Mouse (Mus musculus) regulatory T cell (primary cell): ENCODE data around the gene Erh.

ENCODE experiments used
- in situ Hi-C: fragments of 300-600 bp; cut with MboI, MseI; formaldehyde crosslinking; loops from one replicate; pipeline ENCODE4 v1.15.1; 2025; ENCODE audit warnings: high pct_unique_total_duplicates

The Erh gene

DNA sequence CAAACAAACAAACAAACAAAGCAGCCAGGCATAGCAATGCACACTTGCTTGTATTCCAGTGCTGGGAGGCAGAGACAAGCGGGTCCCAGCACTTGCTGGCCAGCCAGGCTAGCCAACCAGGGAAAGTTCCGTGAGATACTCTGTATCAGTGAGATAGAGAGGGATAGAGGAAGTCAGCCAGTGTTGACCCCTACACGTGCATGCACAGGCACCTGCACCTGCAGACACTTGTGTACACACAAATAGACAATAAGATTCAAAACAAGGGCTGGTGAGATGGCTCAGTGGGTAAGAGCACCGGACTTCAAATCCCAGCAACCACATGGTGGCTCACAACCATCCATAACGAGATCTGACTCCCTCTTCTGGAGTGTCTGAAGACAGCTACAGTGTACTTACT, 23.6 kb downstream of the Erh start:
- in situ Hi-C loops = no loop called here

DNA sequence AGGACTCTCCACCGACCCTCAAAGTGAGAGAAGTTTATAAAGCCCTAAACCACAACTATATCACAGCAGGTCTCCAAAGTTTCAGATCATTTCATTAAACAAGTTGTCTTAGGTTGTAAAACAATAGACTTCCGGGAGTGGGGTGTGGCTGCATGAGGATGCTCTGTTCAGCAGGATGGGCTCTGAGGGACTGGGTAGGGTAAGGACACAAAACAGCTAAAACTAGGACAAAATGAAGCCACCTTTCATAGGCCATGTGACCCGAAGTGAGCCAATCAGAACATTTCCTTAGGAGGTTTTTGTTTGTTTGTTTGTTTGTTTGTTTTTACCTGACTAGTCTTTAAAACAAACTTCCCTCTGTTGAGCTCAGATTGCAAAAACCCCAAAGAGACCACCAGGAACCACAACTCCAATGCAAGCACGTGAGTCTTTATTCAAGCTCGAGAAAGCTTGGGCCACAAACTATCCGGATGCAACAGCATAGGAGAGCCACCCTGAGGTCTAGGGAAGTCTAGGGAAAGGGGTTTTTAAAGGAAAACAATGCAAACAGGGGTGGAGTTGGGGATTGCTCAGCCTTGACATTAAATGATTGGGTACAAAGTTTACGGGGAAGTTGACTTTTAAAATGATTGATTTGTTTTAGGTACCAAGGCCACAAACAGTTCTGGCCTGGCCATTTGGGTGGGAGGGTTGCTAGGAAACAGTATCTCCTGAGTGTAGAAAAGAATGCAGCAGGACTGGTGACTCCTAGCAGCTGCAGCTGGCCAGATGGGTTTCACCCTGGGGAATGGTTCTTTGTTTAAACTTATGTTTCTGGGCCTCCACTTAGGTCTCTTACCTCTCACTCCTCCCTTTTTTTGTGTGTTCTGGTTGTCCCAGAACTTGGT, 28.5 kb downstream of the Erh start:
- in situ Hi-C loops = no loop called here

- in situ Hi-C loops = no loop called here
Observed at GRCm38 (mm10) chr12:80612113-80612791, 31.9 kb downstream of the Erh start.

DNA sequence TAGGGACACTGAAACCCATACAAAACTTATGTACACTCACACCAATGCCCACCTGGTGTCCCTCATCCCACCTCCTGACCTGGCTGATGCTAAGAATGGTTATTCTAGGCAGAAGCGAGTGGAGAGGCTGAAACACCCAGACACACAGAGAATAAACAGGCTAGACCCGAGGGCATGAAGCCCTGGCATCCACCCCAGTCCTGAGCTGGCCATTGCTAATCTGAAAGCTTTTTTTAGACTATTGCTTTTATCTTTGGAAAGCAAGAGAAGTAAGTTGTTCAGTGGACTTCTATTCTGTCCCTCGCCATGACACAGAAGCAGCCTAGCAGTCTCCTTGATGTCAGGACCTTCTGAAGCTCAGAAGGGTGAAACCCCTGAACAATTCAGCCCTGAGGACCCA, 34.2 kb downstream of the Erh start:
- in situ Hi-C loops = no loop called here

- in situ Hi-C loops = no loop called here
Observed at GRCm38 (mm10) chr12:80608576-80608975, 35.6 kb downstream of the Erh start.

DNA sequence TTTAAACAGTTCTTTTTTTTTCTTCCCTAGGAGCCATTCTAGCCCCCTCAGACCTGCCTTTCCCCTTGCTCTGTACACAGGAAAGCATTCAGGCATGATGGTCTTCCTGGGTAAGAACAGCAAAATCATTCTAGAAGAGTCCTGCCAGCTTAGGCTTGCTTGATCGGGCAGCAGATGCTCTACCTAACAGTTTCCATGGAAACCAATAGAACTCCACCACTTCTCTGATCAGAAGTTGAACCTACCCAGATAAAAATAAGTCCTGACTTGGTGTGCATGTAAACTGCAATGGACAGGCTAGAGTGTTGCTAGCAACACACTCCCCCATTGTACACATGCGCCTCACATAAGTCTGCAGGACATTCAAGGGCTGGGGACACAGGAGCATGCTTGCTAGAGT, 39.9 kb downstream of the Erh start:
- in situ Hi-C loops = no loop called here

DNA sequence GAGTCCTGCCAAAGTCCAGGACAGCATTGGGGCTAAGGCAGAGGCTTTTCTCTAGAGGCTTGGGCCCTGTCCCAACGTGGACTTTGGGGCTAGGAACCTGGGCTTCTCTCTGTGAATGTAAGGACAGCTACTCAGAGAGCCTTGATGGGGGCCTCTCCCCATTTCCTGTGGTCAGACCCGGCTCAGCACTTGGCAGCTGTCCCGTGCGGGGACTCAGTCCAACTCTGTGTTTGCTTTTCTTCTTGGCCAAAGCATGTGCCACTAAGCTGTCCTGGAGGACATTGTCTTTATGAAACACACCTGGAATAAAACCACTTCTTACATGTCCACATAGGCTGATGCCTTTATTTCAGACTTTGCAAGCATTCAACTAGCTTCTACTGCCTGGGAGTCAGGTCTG, 40.6 kb downstream of the Erh start:
- in situ Hi-C loops = no loop called here

DNA sequence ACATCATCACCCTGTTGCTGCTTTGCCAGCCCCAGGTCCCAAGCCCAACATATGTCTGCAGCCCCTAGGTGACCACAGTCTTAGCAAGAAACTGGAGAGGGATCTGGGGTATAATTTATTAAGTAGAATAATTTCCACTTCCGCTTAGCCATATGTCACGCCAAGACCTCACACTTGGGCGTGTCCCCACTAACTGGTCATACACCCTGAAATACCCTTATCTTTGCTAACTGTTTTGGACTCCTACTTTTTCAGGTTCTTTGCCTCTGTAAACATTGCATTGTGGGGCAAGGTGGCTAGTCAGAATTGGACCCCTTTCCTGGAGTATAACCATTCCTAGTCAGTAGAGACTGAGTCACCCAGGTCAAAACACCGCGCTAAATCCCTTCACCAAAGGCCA, 41.7 kb downstream of the Erh start:
- in situ Hi-C loops = no loop called here

DNA sequence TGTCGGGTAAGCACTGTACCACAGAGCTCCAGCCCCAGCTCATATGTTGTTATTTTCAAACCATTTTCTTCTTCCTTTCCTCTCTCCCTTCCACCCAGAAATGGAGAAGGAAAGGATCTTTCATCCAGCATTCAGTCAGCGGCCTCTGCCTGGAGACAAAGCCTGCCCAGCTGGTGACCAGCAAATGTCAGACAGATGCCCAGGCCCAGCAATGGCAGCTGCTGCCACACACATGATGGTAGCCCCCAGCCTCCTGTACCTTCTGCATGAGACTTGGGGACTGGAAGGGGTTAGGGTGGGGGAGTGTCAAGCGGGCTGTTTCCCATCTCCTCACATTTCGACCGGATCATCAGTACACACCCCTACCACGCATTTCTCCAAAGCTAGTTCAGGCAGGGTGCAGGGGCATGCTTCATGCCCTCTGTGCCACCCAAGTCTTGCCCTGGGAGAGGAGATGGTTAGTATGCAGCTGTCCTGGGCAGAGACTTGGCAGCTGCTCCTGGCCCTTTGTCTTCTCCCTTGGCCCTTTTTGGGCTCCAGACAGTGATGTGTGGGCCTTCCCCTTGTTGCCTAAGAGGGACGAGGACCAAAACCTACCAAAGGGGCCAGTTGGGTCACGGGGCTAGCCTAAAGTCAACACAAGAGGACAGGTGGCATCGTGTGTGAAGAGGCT, 42.4 kb downstream of the Erh start:
- in situ Hi-C loops = no loop called here

- in situ Hi-C loops = no loop called here
Observed at GRCm38 (mm10) chr12:80598756-80599155, 45.4 kb downstream of the Erh start.

DNA sequence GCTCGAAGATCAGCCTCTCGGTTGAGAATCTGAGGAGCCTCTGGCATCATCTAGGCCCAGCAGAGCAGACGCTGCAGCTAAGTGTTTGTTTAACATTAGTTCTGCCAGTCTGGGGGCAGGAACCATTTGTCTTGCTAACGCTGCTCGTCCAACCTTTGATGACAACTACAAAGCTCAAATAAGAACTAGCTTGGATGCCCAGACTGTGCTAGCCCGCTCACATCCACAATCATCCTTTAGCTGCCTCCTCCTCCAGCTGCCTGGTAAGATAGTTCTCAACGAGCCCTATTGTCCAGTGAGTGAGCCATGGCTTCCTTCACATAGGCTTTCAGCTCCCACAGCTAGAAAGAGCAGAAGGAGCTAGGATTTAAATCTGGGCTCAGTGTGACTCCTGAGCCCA, 45.9 kb downstream of the Erh start:
- in situ Hi-C loops = no loop called here

DNA sequence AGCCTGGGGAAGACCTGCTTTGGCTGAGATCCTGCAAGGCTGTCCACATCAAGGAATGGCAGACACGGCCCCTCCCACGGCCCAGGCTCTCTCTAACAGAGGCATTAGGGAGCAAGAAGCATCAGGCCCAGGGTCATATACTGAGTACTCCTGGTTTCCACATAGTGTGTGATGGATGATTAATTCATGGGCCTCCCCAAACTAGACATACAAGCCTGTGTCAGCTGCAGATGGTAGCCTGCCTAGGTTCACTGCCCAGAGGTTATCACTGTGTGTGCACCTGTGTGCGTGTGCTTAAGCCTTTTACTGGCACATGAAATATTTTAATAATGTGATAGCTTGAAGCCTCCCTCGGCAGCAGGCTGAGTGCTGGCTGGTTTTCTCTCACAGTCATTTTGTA, 48.2 kb downstream of the Erh start:
- in situ Hi-C loops = no loop called here

DNA sequence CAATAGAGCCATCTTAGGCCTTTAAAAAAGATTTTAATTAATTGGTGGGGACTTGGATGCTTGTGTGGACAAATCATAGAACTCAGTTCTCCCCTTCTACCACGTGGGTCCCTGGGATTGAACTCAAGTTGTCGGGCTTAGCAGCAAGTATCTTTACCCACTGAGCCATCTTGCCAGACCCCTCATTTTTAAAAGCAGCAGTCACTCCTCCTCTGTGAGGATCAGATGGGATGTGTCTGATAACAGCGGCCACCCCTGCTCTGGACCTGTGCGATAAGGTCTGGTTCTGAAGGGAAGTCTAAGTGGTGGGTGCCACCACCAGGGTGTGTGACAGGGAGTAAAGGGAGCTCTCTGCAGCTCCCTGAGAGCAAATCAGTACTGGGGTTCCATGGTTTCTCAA, 48.6 kb downstream of the Erh start:
- in situ Hi-C loops = no loop called here

GRCm38 (mm10) chr12:80594781-80595180, 49.4 kb downstream of the Erh start:
- in situ Hi-C loops = no loop called here

DNA sequence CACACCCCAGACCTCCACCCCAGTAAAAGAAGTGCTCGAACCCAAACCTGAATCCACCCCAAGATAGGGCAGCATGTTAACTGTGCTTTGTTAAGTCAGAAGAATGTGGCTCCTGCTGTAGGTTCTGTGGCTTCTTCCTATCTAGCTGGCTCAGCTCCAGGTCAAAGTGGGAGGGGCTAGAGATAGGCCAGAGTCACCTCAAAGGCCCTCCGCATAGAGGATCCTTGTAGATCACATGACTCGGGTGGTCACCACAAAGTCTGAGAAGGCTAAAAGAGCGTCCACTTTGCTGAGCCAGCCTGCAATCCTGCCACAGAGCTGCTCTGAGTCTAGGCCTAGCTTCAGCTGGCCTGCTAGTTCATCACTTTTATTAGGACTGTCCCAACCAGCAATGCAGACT, 50.0 kb downstream of the Erh start:
- in situ Hi-C loops = no loop called here

DNA sequence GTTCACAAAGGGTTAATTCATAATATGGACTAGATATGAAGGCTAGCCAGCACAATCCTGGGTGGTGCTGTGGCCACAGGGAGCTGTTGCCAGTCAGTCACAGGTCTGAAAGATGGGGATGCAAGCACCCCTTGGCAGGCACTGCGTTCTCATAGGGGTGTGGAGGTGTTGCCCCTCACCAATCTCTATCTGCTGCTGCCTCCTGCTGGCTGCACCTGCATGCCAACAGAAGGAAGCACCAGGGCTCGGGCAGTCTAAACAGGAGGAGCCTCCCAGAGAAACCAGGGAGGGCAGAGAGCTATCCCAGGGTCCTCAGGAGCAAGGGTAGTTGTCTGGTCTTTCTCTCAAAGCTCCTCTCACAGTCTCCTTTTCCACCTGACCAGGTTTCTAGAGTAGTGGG, 59.2 kb downstream of the Erh start:
- in situ Hi-C loops = no loop called here
